In the genomic region with DNA sequence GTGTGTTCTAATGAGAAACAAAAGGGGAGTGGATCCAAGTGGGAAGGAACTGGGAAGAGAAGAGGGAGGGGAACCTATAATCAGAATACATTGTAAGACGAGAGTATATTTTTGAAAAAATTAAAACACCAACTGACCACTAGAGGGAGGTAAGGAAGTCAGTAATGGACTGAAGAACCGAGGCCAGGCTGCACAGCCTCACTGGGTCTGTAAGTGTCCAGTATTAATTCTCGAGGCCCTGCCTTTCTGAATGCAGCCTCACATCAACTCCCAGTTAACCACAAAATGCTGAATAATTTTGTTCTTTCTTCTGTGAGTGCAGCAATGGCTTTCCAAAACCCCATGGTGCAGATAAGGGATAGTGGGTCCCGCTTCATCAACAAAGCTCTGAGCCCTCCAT, we compare ENCODE assay signal across 11 mouse cellular contexts. TPM values are rescaled to one million over a fixed set of nuclear protein-coding genes. Genes with fewer than 3 reads are reported as not detected.
DNase-seq lines count a peak whose midpoint lies in the region; ATAC-seq and TF ChIP-seq lines count a peak whose summit lies in the region.
"Had no signal": no experiment of that assay in that cellular context is flagged by ENCODE, and none has a peak within 500 bp of the region (broad histone marks: within the 10 kb centered on the region; RNA-seq: fewer than 3 reads in every experiment).

No protein-coding gene starts in this region.

- H3K4me1 ChIP-seq in heart, embryonic 11.5 days (ENCODE audit: control insufficient read depth, insufficient read depth, low read length), result no peaks in the 10 kb centered on the region
- no peaks in the 10 kb centered on the region for H3K4me1 ChIP-seq in lung, adult 2 months (ENCODE audit: control insufficient read depth, insufficient read depth, low read length)
- no peaks in the 10 kb centered on the region for H3K4me1 ChIP-seq in small intestine, adult 2 months (ENCODE audit: control insufficient read depth, insufficient read depth, insufficient read length, low read length)
- H3K4me1 ChIP-seq: kidney, embryonic 15.5 days had no signal

- no peaks in the 10 kb centered on the region for H3K36me3 ChIP-seq in heart, embryonic 11.5 days (ENCODE audit: control insufficient read depth, insufficient read depth, low read length)
- no peaks in the 10 kb centered on the region for H3K36me3 ChIP-seq in small intestine, adult 2 months (ENCODE audit: control insufficient read depth, insufficient read depth, low read length)
- H3K36me3 ChIP-seq: kidney, embryonic 15.5 days had no signal

- no peak overlapping the region for H3K4me3 ChIP-seq in heart, embryonic 11.5 days (ENCODE audit: low read depth, low read length)
- no peak overlapping the region for H3K4me3 ChIP-seq in lung, adult 2 months (replicated peaks; ENCODE audit: extremely low read depth, low read depth, low read length)
- H3K4me3 ChIP-seq in small intestine, adult 2 months (ENCODE audit: low read depth, low read length), result no peak overlapping the region
- H3K4me3 ChIP-seq: kidney, embryonic 15.5 days had no signal

- 69% methylated on average over 4 of the region's 4 CpGs for WGBS in heart, embryonic 11.5 days (ENCODE audit: insufficient replicate concordance)
- 60% methylated on average over 4 of the region's 4 CpGs for WGBS in lung, adult 2 months
- WGBS in small intestine, adult 2 months, result 61% methylated on average over 4 of the region's 4 CpGs

- H3K4me2 ChIP-seq in heart, embryonic 11.5 days, result no peak overlapping the region
- H3K4me2 ChIP-seq: kidney, embryonic 15.5 days had no signal

- no peaks in the 10 kb centered on the region for H3K9me3 ChIP-seq in heart, embryonic 11.5 days (replicated peaks; ENCODE audit: control insufficient read depth, low read length)
- H3K9me3 ChIP-seq: kidney, embryonic 15.5 days had no signal

- TF ChIP-seq CTCF in lung, adult 2 months (IDR thresholded peaks at IDR 0.05; ENCODE audit: insufficient read depth, low read length), result peak; percentile 49
- peak; percentile 50; the same call in 1 of the 2 replicates for TF ChIP-seq CTCF in small intestine, adult 2 months (IDR thresholded peaks at IDR 0.05; ENCODE audit: extremely low read depth, insufficient read length, insufficient replicate concordance, low read depth, low read length)

- peak; percentile 84 for DNase-seq in heart, adult 11 months
- no peak for DNase-seq in lung, adult 2 months
- DNase-seq in lung, postnatal 14 days, result no peak
- peak; percentile 25 for DNase-seq in MEL-GATA-1-ER (ENCODE audit: extremely low read depth, low read depth)
- no peak for DNase-seq in testis, postnatal 10 days (ENCODE audit: low spot score)
- DNase-seq: cerebellum, postnatal 14 days; gastrocnemius, postnatal 10 days had no signal

- H3K27me3 ChIP-seq in heart, embryonic 11.5 days (ENCODE audit: control insufficient read depth, insufficient read depth, low read length), result no peaks in the 10 kb centered on the region
- H3K27me3 ChIP-seq in small intestine, adult 2 months (ENCODE audit: control insufficient read depth, insufficient read depth, low read length), result no peaks in the 10 kb centered on the region
- H3K27me3 ChIP-seq: kidney, embryonic 15.5 days had no signal

- ATAC-seq in heart, embryonic 11.5 days (replicated peaks; ENCODE audit: insufficient number of reproducible peaks, low FRiP score, low TSS enrichment), result no peak

- TF ChIP-seq POLR2A in lung, adult 2 months (IDR thresholded peaks at IDR 0.05; ENCODE audit: borderline replicate concordance, extremely low read depth, low read depth, low read length), result no peak
- TF ChIP-seq POLR2A in small intestine, adult 2 months (IDR thresholded peaks at IDR 0.05; ENCODE audit: low read depth, low read length), result no peak

- H3K9ac ChIP-seq in heart, embryonic 11.5 days (ENCODE audit: low read depth, low read length), result no peak overlapping the region
- H3K9ac ChIP-seq: kidney, embryonic 15.5 days had no signal

- H3K27ac ChIP-seq in heart, embryonic 11.5 days (ENCODE audit: low read depth, low read length), result no peak overlapping the region
- no peak overlapping the region for H3K27ac ChIP-seq in small intestine, adult 2 months (ENCODE audit: insufficient read depth, low read depth, low read length)
- H3K27ac ChIP-seq: kidney, embryonic 15.5 days; macrophage had no signal

RNA-seq across cellular contexts. Expression of gene Car8, which starts 48.4 kb away (rescaled TPM):
- polyA plus RNA-seq in heart, embryonic 11.5 days (2014; fragmentation: Nextera tagmentation; extraction: Ambion mirVana), result 5.7 and 6.7 TPM in 2 replicates
- polyA plus RNA-seq in lung, adult 2 months (2012; rRNA removed), result 11.1 and 15.1 TPM in 2 replicates
- polyA plus RNA-seq in small intestine, adult 2 months (2012; rRNA removed), result 0.41 and 0.57 TPM in 2 replicates
- polyA plus RNA-seq: macrophage had no signal

Comparison
In these comparisons a context has a peak if more than half of its experiments do, and no peak if none do; other contexts are left out.
1. DNase-seq: peak in heart, adult 11 months (single experiment) and MEL-GATA-1-ER (single experiment); none in lung, adult 2 months (single experiment), lung, postnatal 14 days (single experiment) and testis, postnatal 10 days (single experiment).